Mouse (Mus musculus) intestine, embryonic 15.5 days (tissue): Measurements from ENCODE around the gene A730009L09Rik. TPM values are rescaled to one million over a fixed set of nuclear protein-coding genes. Genes with fewer than 3 reads are reported as not detected.

ENCODE experiments used
- polyA plus RNA-seq: library from polyadenylated mRNA; unstranded; fragments of >200 nt; fragmentation: Nextera tagmentation; extraction: Ambion mirVana; gene quantifications from 2 replicates; pipeline ENCODE4 v1.2.1, GENCODE M21; 2015

A730009L09Rik gene
- polyA plus RNA-seq, 1 experiment from 2014 or later = not detected

Other genes starting within 250 kb of the A730009L09Rik start
- gene Mrpl39, start 220.6 kb downstream of the A730009L09Rik start, polyA plus RNA-seq = 47.3 and 48.9 TPM in 2 replicates